Mouse (Mus musculus) MEL-GATA-1-ER (cell line): Measurements from ENCODE around the gene Inafm1.
"Not testable (repeated sequence)": the region's sequence is repeated elsewhere in the genome, so short reads cannot be mapped to it uniquely, and the experiment has no call there.

ENCODE experiments used
- DNase-seq: peaks from one replicate; pipeline ENCODE4 v3.0.0-alpha.2; 2012; ENCODE audit warnings: low read depth; ENCODE audit errors: extremely low read depth

The Inafm1 gene

DNA sequence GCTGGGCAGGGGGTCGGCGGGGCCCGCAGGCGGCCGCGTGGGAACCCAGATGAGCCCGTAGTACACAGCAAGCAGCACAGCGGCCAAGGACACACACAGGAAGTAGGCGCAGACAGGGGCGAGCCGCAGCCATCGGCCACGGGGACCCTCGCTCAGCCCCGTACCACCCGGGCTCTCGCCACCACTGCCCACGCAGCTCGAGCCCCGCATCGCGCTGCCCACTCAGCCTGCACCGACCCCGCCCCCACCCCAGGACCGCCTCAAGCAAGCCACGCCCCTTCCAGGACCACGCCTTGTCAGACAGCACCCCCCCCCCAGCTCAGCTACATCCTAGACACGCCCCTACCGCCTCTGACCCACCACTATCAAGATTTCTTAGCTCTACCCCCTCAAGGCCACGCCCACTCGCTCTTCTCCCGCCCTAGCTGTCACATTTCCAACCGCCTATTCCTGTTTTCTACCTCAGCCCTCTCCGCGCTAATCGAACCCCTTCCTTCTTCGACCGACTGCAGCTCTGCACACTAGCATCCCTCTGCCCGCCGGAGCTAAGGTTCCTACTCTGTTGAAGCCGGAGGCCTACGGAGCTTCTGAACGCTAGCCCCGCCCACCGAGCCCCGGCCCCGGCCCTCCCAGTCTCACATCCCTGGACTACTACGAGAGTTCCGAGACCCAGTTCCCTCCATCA lies at the start of gene Inafm1:
Gene Inafm1 (minus strand): TSS at position 537 of the 685 bp plus-strand sequence.
- DNase-seq, result peak; percentile 86

DNA sequence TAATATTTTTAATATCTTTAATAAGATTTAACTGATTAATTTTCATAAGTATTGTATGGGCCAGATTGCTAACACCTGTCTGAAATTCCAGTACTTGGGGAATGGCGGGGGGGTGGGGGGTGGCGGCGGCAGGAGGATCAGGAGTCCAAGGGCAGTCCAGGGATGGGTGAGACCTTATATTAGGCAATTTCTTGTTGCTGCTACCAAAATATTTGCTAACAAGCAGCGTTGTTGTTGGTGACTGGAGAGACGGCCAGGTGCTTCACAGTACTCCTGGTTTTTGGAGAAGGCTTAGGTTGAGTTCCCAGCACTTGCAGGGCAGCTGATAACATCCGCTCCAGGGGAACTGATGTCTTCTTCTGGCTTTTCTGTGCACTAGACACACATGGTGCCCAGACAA lies 47.1 kb upstream of the Inafm1 start:
- DNase-seq, result no peak

DNA sequence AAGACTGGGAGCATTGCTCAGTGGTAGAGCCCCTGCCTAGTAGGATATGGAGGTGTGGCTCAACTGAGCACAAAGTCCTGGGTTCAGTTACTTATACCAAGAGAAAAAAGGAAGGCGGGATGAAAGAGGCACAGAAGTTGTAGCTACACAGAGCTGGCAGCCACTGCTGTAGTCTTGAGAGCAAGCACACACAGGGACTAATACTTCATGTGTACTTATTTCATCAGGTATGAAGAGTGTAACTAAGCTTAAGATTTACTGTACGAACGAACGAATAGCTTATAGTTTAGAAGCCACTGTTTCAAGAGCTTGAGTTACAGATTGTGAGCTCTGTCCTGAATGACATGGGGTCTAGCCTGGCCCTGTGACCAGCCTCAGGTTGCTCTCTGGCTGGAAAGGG lies 45.8 kb upstream of the Inafm1 start:
- DNase-seq, result no peak

DNA sequence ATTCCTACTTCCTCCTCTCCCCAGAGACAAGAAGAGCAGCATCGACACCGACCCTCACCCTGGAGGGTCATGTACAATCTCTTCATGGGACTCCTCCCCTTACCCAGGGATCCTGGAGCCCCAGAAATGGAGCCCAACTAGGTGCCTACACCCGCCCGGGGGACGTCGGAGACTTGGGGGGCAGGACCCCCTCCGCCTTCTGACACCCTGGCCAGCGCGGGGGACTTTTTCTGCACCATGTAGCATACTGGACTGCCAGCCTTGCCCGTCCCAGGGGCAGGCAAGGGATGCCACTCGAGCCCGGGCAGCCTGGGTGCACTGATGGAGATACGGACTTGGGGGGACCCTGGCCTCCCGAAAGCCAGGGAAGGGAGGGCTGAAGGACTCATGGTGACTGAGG lies 43.7 kb upstream of the Inafm1 start:
- DNase-seq, result no peak

DNA sequence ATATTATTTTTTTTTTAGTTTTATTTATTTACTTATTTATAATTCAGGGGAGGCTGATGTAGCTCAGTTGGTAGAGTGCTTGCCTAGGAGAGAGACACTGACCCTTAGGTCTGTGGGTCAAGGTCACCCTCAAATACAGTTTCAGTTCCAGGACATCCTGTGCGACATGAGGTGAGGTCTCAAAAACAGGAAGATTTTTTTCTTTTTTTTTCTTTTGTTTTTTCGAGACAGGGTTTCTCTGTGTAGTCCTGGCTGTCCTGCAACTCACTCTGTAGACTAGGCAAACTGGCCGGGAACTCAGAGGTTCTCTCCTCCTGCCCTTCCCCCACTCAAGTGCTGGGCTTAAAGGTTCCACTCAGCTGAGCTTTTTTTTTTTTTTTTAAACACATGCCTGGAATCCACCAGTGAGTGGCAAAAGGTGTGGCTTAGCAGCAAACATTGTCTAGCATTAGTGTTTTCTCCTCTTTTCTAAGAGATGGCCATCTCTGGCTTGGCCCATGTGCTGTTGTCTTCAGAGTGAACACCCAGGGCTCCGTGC lies 41.9 kb upstream of the Inafm1 start:
- DNase-seq, result no peak

DNA sequence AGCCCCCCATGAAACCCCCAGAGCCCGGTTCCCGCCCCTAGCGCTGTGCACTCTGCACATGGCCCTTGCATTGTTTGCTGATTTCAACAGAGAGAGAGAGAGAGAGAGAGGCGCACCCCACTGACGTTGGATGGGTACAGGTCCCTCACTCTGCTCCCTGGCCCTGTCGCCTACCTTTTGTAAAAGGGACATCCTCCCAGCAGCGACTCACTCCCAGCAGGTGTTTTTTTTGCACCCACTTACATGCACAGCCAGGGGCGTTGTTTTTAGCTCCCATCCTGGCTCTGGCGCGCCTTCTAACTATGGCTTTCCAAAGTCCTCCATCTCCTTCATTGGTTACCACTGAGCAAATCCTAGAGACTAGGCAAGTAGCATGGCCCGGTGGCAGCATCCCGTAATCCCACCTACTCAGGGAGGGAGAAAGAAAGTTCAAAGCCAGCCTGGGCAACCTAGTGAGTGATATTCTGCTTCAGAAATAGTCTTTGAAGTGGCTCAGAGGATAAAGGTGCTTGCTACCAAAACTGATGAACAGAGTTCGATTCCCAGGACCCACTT lies 40.9 kb upstream of the Inafm1 start:
- no peak for DNase-seq

DNA sequence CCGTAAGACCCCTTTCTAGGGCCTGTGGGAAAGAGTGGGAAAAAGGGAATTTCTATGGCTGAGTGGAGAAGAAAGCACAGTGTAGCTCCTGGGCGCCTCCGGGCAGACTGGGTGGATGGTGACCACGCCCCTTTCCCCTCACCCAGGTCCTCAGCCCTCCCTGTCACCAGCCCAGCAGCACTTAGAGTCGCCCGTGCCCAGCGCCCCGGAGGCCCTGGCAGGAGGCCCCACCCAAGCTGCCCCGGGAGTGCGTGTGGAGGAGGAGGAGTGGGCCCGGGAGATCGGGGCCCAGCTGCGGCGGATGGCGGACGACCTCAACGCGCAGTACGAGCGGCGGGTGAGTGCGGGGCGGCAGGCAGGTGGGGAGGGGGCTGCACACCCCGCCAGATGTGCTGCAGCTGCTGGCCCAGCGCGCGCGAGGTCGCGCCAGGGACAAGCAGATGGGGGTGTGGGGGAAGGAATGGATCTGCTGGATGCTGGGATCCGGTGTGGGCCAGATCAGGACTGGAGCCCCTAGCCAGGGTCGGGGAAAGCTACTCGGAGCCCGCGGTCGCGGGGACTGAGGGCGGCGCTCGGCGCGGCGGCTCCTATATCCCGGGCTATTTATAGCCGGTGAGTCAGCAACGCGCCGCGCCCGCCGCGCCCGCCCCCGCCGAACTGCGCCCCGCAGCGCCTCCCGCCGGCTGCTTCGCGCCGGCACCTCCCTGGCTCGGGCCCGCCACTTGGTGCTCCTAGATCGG lies 40.2 kb upstream of the Inafm1 start:
- no peak for DNase-seq

DNA sequence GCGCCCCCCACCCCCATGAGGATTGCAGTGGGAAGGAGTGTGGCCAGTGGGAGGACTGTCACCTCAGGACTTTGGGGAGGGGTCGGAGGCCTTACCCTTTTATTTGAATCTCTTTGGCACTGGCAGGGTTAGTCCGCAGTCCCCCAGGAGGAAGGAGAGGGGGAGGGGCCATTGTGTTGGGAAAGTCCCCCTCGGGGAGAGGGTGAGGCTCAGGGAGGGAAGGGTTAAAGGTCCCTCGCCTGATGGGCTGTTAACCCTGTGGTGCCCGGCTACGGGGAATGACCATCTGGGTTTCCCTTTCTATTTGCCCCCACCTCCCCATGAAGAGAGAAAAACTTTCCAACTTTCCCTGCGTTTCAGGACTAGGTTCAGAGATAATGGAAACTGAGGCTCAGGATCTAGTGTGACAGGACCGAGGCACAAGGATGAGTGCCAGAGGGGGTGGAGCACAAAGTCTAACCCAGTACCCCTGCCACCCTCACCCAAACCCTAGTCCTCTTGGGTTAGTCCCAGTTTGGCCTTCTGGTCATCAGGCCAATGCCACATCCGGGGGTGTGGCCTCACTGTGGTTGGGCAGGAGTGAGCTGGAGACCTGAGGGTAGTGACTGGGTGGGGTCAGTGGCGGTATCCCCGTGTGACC lies 39.4 kb upstream of the Inafm1 start:
- DNase-seq, result no peak

DNA sequence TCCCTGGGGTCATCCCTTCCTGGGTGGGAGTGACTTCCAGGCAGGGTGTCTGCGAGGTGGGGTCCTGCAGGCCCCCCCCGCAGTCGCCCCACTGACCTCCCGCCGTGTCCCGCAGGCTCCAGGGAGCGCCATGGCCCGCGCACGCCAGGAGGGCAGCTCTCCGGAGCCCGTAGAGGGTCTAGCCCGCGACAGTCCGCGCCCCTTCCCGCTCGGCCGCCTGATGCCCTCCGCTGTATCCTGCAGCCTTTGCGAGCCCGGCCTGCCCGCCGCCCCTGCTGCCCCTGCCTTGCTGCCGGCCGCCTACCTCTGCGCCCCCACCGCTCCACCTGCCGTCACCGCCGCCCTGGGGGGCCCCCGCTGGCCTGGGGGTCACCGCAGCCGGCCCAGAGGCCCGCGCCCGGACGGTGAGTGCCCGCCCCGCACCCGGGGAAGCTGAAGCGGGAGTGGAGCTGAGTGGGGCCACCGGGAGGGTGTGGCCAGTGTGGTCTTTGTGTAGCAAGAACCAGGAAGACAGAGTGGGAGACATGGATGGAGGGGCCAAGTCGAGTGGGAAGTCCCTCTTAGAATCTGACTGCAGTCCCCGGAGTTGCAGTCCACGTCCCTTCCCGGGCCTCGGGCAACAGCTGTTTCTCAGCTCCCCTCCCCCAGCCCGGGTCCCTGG lies 38.7 kb upstream of the Inafm1 start:
- no peak for DNase-seq

DNA sequence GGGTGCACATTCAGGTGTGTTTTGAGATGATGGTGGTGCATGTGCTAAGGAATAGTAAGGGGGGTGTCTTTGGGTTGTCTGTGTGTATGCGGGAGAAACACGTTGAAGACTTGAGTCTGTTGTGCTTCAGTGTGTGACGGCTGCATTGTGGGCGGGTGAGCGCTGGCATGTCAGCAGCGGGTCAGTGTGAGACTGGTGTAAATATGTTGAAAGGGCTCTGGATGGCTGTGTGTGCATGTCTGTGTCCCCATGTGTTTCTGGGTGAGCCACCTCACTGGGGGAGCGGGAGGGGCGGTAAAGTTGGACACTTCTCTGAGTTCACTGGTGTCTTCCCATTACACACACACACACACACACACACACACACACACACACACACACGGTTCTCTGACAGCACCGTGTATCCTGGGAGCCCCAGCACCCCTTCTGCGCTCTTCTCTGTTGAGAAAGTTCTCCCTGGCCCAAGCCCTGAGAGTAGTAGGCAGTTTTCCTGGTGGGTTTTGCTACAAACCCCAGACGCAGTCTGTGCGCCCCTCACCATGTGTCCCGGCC lies 38.1 kb upstream of the Inafm1 start:
- no peak for DNase-seq

DNA sequence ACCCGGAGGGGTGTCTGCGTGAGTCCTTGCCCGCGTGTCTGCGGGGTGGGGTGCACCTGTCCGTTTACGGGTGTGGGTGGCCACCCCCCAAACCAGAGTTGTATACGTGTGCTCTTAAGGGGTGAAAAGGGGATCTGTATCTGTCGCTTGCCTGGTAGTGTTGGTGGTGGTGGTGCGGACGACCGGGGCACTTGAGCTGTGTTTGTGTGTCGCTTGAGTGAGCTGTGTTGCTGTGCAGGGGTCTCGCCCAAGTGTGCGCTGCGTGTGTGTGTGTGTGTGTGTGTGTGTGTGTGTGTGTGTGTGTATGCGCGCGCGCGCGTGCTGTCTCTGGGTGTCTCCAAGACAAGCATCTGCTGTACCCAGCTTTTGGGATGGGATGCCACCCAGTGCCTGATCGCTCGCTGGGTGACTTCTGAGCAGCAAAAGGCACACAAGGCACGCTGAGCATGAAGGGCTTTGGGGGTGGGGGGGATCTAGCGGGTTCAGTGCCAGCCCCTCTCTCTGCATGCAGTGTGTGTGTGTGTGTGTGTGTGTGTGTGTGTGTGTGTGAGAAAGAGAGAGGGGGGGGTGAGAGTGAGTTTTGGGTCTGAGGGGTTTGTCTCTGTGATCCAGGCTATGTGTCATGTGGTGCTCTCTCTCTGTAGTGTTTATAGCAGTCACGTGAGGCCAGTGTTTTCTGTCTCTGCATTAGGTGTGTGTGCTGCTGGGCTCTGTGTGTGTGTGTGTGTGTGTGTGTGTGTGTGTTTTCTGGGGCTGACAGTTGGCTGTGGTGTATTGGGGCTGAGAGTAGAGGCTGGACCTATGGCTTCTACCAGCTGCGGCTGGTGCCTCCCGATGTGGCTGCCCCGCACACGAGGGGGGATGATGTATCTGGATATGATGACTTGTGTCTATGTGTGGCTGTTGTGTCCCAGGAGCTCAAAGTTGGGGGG lies 37.4 kb upstream of the Inafm1 start:
- DNase-seq, result no peak

DNA sequence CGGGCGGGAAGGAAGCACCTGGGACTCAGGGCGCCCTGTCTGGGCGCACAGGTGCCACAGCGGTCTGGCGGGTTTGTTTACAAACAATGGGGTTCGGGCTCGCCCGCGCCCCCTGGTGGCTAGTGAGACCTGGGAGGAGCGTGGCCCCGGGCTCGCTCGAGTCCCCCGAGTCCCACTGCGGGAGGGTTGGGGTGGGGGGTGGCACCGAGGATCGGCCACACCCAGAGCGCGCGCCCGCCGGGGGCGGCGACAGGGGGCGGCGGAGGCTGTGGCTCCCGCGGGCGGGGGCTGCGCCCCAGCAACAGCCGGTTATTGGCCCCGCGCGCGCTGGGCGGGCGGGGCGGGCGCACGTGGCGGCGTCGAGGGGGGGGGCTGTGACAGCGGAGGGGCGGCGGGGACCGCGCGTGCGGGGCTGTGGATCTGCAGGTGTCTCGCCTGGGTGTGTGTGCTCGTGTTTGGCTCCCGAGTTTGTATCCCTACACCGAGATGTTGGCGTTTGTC lies 36.7 kb upstream of the Inafm1 start:
- no peak for DNase-seq

DNA sequence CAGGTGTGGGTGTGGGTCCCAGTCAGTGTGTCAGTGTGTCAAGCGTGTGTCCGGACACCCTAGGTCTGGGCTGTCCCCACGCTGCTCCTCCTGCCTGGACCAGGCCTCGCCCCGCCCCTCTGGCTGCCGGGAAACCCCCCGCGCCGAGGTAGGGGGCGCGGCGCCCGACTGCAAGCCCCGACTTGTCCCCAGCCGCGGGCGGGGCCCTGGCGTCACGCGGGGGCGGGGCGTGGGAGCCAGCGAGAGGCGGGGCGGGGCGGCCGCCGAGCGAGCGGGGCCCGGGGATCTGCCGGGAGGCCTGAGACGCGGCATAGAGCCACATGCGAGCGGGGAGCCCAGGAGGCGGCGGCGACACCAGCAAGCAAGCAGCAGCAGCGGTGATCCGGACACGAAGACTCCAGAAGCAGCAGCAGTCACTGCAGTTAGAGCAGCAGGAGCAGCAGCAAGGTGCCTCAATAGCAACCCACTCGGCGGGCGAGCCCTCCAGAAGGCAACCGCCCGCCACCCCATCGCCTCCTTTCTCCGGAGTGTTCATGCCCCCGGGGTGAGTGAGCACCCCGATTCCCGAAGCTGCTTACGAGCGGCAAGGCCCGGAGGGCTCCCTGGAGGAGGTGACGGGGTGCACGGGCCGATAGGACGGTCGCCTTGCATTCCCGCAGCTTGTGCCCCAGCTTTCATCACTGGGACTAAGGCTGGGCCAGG lies 36.1 kb upstream of the Inafm1 start:
- no peak for DNase-seq

DNA sequence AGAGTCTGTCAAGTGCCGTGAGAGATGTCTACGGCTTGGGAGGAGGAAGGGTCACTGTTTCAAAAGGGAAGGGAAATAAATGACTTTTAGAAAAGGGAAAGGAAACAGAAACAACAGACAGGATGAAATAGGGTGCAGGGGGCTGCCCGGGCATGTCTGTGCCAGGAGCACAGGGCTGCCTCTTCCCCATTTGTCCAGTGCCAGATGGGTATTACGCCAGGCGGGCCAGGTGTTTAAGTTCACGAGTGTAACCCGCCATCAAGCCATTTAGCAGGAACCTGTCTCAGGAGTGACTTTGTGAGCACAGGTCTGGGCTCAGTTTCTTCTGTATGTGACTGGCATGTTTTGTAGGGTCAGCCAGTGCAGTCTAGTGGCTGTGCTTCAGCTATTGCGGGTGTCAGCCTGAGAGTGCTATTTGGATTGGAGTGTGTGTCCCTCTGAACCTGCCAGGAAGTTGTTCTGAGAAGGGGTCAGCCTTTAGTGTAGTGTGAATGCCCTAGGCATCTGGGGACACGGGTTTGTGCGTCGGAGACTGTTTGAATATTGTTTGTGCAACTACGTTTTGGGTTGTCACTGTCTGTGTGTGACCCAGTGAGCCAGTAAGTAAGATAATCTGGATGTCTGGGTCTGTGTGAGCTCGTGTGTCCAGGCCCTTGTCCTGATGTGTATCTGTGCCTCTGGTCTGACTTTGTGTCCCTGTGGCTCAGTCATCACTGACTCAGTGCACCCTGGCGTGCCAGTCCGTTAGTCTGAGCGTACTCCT lies 35.3 kb upstream of the Inafm1 start:
- DNase-seq, result no peak

DNA sequence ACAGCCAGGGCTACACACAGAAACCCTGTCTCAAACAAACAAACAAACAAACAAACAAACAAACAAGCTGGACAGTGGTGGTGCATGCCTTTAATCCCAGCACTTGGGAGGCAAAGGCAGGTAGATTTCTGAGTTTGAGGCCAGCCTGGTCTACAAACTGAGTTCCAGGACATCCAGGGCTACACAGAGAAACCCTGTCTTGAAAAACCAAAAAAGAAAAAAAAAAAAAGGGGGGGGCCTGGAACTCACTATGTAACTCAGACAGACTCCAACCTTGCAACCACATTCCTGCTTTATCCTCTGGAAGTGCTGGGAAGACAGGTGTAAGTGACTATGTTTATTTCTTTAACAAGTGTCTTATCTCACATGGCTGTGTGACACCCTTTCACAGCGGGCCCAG lies 34.7 kb upstream of the Inafm1 start, which contains the start of gene Bbc3:
Gene Bbc3 (plus strand): TSS at position 301 of the 400 bp plus-strand sequence.
- not testable (repeated sequence) for DNase-seq

DNA sequence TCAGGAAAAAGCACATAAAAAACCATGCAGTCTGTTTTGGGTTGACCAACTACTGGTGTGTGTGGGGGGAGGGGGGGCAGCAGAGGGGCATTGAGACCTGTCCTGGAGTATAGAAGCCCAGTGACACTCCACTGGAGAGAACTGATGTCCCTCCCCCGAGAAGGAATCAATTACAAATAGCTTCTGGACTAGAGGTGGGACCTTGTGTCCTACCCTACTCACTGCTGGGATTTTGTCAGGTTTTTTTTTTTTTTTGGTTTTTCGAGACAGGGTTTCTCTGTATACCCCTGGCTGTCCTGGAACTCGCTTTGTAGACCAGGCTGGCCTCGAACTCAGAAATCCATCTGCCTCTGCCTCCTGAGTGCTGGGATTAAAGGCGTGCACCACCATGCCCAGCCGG lies 33.7 kb upstream of the Inafm1 start:
- not testable (repeated sequence) for DNase-seq

DNA sequence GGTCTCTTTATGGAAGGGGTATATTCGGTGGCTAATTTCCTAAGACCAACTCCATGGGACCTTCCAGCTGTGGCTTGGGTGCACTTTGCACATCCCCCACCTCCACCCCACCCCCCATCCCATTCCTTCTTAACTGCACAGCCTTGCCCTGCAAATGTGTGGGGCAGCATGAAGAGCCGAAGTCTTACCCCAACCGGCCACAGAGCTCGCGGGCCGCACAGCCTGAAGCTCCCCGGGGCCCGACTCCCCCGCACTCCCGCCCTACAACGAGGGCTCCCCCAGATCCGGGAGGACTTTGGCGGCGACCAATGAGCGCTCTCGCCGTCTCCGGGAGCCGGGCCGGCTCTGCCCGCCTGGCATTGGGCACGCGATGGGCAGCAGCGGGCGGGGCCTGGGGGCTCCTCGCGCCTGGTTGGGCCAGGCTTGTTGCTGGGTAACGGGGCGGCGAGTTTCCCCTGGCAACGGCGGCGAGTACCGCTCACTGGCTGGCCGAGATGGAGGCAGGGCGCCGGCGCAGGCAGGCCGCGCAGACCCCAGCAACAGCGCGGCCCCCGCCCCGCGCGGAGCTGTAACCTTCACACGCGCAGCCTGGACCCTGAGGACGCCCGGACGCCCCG lies 26.1 kb upstream of the Inafm1 start:
- DNase-seq, result no peak

DNA sequence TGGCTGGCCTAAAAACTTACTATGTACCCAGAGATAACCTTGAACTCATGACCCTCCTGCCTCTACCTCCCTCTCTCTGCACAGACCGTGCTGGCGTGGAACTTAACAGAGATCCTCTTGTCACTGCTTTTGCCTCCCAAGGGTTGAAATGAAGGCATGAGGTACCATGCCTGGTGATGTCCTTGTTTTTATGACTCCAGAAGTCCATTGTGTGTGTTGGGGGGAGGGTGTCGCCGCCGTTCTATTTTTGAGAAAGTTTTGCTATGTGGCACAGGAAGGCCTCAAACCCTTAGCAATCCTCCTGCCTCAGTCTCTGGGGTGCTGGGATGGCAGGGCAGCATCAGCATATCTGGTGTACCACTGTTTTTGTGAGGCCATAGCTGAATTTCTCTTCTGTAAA lies 25.5 kb upstream of the Inafm1 start:
- no peak for DNase-seq
